Mouse (Mus musculus) right cerebral cortex, adult 18-20 months (tissue): ENCODE measurements at regions not wholly inside any gene's neighbourhood (a gene's known extent, or its start where the extent isn't known, plus 50 kb on each side); places are given as distances from the start of the nearest gene placed in this dataset.

Source experiments
- DNase-seq: peaks from one replicate; pipeline ENCODE4 v3.0.0; 2022; ENCODE audit warnings: mixed read lengths

DNA sequence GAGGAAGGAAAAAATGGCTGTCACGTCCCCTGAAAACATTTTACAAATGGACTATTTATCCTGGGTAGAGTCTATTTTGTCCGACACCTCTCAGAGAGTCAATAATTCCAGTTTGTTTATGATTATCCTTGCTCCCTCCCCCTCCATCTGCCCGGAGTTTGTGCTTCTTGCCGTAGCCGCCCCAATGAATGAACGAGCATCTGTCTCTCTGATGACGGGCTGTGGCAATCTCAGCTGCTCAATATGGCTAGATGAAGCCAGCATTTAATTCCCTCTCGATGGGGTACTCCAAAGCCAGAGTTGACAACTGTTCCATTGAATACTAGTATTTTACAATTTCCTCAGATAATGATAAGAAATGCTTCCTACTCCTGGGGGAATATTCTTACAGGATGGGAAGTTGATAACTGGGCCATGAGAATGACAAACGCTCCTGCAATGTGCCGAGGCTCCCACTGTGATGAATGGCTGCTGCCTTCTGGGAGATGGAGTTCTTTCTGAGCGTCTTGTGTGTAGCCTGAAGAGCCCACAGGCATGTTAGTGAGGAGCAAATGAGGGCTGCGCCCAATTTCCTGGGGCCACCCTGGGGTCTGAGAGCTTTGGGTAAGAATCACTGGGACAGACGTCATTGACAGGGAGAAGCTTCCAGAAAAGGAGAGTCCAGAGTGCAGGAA is 128.6 kb upstream of the Fstl4 start:
- peak; percentile 9 for DNase-seq

DNA sequence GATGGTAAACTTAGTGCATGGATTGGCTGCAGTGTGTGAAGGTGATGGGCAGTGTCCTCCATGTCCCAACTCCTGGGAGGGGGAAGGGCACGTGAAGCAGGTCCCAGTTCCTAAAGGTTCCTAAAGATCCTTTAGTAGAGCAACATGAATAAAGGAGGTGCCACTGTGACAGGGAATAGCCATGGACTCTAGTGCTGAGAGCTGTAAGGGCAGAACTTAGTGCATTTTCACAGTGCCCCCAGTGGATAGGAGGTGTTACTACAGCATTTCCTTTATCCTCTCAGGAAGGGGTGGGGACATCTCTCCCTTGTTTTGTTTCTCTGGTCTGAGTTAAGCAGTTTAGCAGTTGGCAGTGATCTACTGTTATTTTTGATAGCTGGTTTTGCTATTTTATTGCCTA is 125.5 kb upstream of the Fstl4 start:
- DNase-seq = no peak

DNA sequence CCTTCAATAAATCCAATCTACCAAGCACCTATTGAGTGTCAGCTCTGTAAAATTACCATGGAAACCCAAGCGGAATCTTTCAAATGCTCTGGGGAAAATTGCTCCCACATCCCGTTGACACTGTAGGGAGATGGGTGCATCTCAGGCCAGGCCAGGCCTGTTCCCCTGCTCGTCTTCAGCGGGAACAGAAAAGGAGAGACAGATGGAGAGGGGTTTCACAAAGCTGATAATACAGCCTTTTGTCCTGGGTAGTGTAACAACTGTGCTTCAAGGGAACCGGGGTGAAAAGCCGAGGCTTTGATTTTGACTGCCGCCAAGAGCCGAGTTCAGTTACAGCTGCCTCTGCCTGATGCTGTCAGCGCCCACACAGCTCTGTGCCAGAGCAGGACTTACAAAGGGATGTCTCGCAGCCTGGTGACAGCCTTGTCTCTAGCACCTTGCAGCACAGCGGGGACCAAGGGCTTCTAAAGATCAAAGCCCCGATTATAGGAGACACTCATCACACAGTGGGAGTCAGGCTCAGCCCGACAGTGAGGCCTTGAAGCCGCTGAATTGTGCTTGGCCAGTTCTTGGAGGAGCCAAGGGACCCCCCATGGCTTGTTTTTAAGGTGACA is 122.6 kb upstream of the Fstl4 start:
- peak; percentile 57 for DNase-seq

DNA sequence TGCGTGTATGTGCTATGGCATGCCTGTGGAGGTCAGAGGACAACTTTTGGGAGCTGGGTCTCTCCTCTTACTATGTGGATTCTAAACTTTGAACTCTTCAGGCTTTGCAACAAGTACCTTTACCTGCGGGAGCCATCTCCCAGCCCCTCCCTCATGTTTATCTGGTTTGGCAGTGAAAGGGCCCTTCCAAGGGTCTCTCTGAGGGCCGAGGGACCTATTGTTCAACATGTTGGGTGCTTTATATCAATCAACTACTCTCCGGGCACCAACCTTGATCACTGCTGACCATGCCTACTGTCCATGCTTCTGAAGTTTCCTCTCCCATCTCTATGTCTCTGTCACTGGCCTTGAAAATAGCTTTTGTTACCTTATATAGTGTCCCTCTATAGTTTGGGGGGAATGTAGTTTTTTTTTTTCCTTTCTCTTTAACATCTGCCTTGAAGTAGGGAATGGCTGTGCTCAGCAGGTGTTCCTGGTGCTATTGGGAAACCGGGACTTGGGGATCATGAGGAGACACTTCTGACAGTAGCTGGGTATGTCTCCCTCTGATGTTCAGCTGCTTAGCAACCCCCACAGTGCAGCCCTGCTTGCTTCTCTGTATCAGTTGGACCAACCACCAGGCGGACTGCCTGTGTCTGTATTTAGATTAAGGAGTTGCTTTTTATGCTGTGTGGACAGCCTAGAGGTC is 120.2 kb upstream of the Fstl4 start:
- DNase-seq = no peak

DNA sequence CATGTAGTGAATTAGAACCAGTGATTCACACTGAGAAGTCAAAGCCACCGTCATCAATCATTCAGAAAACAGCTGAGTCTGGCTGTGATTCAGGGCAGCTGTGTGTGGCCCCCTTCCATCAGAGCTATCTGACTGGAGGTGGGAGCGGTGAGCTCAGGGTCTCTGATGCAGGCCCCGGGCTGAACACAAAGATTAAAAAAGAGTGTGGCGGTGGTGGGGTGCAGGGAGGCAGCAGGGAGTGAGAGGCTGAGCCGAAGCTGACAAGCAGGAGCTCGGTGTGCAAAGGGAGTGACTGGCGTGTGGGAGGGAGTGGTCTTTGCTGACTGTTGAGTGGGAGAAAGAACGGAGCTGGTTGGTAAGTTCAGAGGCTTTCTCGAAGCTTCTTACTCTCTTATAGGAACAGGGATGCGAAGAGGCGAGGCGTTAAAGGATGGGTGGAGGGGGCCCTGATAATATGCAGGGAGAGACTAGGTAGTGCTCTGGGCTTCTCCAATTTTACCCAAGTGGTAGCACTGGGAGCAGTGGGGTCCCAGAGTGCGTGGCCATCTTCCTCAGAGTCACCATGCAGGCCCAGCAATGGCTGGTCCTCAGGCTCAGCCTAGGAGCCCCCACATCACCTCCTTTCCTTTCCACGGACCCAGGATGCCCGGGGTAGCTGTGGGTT is 116.1 kb upstream of the Fstl4 start:
- peak; percentile 77 for DNase-seq

DNA sequence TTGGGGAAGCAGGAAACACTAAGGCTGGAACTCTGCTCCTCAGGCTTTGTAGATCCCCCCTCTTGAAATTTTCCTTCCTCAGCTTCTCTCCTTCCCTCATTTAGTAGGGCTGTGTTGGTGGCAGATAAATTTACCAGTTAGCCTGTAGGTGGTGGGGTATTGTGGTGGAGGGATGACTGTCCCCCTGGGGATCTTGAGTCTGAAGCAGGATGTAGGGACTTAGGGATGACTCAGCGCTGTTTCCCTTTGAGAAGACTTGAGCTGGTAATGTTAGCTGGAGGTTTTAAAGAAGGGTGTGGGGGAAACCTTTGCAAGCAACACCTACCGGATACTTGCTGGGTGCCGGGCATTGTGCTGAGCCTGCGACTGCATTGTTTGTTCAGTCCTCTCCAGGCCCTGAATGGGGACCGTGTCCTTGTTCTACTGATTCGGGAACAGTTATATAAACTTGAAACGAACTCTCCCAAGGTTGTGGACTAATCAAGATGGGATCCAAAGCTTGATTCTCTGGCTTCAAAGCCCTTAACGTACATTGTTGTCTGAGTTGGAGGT is 115.5 kb upstream of the Fstl4 start:
- peak; percentile 76 for DNase-seq

DNA sequence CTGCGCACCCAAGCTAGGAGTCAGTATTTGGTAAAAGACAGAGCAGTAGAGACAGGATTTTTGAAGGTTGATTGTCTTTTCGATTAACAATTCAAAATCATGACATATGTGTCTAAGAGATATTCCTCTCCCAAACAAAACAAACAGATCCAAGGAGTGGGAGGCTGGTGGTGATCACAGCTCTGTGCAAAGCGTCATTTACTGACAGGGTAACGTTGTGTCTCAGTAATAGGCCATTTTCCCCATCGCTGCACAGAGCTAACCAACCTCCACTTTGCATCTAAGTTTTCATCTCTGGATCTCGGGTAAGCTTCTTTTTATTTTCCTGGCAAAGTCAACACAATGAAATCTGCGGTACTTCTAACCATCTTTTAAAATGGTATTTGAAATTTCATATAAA is 109.8 kb upstream of the Fstl4 start:
- no peak for DNase-seq

DNA sequence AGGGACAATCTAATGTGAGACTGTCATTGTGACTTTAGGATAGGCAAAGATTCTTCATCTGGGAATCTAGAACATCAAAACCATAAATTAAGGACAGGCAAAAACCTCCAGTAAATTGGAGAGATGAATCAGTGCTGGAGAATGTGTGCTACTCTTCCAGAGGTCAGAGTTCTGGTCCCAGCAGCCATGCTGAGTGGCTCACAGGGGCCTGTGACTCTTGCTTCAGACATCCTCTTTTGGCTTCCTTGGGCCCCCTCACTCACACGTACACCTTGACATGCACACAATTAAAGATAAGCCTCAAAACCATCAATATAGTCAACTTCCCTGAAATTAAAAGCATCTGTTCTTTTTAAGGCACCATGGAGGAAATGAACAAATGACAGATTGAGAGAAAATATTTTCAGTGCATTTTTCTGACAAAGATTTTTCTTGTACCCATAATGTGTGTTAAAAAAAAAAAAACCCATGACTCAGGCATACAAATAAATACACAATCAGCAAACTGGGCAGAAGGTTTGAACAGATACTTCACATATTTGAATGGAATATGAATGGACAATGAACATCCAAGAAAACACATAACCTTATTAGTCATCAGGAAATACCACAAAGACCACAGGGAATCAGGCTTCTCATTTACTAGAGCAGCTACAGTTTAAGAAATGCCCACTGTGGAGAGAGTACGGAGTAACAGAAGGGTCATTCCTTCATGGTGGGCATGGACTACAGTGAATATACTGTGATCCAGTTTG is 108.5 kb upstream of the Fstl4 start:
- no peak for DNase-seq

DNA sequence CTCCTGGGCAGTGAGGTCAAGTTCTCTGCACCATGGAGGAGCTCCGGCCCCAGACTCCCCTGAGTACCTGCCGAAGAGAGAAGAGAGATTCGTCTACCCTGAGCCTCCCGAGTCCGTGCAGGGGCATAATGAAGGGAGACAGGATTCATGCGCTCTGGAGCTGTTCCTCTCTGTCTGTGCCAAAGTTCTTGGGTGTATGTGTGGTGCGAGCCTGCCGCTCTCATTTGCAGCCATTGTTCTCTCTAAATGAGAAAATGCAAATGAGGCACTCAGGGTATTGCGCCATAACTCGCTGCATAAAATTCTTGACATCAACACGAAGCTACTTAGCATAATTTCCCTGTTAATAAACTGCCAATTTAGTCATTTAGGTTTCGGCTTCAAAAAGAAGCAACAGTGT is 103.2 kb upstream of the Fstl4 start:
- no peak for DNase-seq

DNA sequence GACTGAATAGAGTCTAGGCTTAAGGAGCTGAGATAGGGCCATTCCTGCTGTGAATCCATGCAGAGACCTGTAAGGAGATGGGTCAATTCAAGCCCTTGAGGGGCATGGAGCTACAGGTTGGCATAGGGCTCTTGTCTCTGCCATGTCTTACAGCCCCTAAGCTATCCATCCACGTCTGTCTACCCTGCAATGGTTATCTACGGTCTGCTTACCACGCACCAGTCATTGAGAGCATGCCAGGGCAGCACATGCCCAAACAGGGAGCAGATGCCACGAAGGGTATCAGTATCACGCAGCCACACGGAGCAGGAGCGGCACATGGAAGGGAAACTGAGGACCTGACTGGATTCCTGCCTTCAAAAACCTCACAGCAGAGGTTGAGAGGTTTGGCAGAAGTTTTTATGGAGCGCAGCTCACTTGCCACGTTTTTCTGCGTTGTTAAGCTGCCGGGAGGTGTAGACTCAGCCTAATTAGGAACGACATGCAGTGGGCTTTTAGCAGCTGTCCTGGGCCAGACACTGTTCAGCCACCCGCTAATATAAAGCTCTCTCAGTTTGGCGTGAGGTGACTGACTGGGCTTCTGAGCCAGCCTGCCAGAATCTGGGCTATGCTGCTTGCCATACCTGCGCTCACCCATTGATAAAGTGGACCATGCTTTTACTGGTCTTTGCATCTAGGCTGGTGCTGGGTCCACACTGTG is 102.4 kb upstream of the Fstl4 start:
- no peak for DNase-seq

DNA sequence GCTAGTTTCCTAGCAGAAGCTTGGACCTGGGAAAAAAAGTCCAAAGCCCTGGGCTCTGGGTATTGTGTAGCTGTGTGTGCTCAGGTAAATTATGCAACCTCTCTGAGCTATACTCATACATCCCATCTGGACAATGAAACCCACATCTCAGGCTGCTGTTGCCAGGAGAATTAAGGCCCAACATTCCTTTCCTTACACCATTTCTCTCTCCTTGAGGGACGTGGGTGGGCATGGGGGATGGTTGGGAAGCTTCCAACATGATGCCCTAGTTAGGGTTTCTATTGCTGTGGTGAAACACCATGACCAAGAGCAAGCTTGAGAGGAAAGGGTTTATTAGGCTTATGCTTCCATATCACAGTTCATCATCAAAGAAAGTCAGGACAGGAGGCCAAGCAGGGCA is 99.1 kb upstream of the Fstl4 start:
- DNase-seq = peak; percentile 80

DNA sequence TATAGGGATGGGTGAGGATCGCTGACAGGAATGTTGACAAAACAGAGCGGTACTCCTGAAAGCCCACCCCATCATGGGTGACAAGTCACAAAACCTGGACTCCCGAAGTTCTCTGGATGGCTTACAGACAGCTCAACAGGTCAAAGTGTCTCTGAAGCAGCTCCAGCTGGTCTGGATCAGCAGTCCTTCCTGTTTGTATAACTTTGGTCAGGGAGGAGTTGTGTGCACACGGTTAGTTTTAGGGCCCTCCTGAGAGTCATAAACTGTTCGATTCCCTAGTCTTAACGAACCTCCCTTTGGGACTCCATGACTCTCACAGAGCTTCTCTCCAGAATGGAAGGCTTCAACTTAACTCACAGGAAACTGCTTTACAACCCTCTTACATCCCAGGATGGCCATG is 89.4 kb upstream of the Fstl4 start:
- no peak for DNase-seq

DNA sequence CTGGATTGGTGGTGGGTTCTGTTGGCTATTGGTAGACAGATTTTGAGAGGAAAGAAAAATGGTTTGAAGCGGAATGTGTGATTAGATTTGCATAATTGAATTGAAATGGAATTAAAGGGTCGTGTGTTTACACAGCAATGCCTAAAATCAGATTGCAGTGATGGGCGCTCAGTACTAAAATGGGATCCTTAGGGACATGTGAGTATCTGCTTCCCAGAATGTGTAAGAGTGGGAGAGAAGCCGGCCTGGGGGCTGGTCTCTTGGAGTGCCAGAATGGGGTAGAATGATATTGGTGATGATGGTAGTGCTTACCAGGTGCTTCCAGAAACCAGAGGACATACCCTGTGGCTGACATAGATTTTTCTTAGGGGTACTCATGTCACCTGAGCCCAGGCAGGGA is 86.2 kb upstream of the Fstl4 start:
- DNase-seq = no peak

DNA sequence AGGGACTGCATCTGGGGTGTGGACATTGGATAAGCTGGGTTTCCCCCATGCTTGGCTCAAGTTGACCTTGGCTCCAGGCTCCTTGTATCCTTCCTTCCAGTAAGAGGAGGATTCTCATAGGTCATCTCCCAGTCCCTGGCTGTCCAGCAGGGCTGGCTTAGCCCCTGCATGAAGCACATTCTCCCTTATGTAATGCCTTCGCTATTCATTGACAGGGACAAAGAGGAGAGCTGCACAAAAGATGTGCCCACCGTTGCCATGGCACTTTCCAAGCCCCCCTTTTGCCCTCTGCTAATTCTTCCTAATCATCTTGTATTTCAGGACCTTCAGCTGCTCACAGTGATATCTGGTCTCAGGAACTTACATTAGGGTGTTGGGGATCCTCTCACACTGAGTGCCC is 79.0 kb upstream of the Fstl4 start:
- DNase-seq = no peak

DNA sequence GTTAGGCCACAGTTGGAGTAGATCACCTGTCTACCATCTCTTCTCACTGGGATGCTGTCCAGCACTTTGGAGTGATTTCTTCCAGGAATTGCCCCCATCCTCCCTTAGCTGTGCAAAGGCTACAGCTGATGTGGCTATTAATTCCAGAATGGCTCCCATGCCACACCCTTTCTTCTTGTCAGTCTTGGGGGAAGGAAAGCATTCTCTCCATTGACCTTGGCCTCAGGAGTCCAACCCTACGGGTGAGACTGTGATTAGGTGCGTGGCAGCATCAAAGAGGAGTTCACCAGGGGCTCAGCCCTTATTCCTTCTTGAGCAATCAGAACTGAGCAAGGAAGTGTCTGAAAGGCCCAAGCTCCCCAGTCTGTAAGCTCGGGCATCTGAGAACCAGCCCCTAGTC is 71.7 kb upstream of the Fstl4 start:
- no peak for DNase-seq

DNA sequence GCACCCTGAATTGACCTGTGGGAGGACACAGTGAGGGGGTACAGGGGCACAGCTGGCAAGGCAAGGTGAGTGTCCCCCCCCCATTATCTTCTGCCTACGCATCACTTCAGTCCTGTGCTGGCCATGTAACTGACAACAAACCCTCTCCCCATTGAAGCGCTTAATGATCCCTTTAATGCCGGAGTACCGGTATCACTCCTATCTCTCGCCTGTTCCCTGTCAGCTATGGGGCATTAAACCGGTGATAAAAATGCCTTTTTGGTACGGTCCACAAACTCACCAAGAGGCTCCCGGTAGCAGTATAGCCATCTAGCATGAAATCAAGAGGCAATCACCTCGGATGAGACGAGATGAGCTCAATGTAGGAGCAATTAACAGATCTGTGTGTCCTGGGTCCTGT is 62.8 kb upstream of the Fstl4 start:
- no peak for DNase-seq

DNA sequence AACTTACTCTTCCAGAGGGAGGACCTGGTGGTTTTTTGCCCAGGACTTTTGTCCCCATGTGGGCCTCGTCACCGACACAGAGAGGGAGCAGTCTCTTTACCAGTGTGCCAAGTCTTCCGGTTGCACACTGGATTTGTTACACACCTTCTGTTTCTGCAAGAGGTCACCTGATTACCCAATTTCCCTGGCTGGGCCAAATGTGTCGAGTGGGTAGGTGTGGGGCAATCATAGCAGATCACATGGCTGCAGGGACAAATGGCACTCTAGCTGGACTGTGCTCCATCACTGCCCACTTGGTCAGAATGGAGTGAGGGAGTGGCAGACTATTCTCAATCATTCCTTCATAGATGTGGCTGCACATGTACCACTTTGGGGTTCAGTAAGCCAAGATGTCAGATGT is 61.0 kb upstream of the Fstl4 start:
- DNase-seq = no peak
